Mouse (Mus musculus): Measurements from ENCODE around the gene Pick1. TPM values are rescaled to one million over a fixed set of nuclear protein-coding genes. Genes with fewer than 3 reads are reported as not detected.
A peak's percentile ranks its signal among the peaks of the same experiment; 100 is the strongest.

The Pick1 gene
- polyA plus RNA-seq, 1 experiment, result 15.2 TPM

GRCm38 (mm10) chr15:79263726-79264125, 34.8 kb downstream of the Pick1 start:
- Histone ChIP-seq H3K4me1 (ENCODE audit: control insufficient read depth, insufficient read depth, low read length) (no peaks in the 10 kb centered on the region), H3K4me3 (ENCODE audit: insufficient read depth, low read length) (no peak overlapping the region), H3K27ac (ENCODE audit: insufficient read depth, low read length) (no peak overlapping the region)
- TF ChIP-seq POLR2A (IDR thresholded peaks at IDR 0.05; ENCODE audit: low read depth, low read length) (no peak), CTCF (IDR thresholded peaks at IDR 0.05; ENCODE audit: borderline replicate concordance, insufficient read depth, low read length) (no peak)

- H3K4me3 ChIP-seq (ENCODE audit: insufficient read depth, low read length), result no peak overlapping the region
- no peak overlapping the region for H3K27ac ChIP-seq (ENCODE audit: insufficient read depth, low read length)
- H3K4me1 ChIP-seq (ENCODE audit: control insufficient read depth, insufficient read depth, low read length), result no peaks in the 10 kb centered on the region
- TF ChIP-seq CTCF (IDR thresholded peaks at IDR 0.05; ENCODE audit: borderline replicate concordance, insufficient read depth, low read length), result no peak
- no peak for TF ChIP-seq POLR2A (IDR thresholded peaks at IDR 0.05; ENCODE audit: low read depth, low read length)
Observed at GRCm38 (mm10) chr15:79265384-79265783, 36.4 kb downstream of the Pick1 start.

- Histone ChIP-seq H3K4me3 (ENCODE audit: insufficient read depth, low read length) (no peak overlapping the region), H3K4me1 (ENCODE audit: control insufficient read depth, insufficient read depth, low read length) (no peaks in the 10 kb centered on the region), H3K27ac (ENCODE audit: insufficient read depth, low read length) (no peak overlapping the region)
- TF ChIP-seq POLR2A (IDR thresholded peaks at IDR 0.05; ENCODE audit: low read depth, low read length), result no peak
- no peak for TF ChIP-seq CTCF (IDR thresholded peaks at IDR 0.05; ENCODE audit: borderline replicate concordance, insufficient read depth, low read length)
Observed at GRCm38 (mm10) chr15:79268521-79268920, 39.5 kb downstream of the Pick1 start.

- no peak overlapping the region for H3K27ac ChIP-seq (ENCODE audit: insufficient read depth, low read length)
- no peaks in the 10 kb centered on the region for H3K4me1 ChIP-seq (ENCODE audit: control insufficient read depth, insufficient read depth, low read length)
- H3K4me3 ChIP-seq (ENCODE audit: insufficient read depth, low read length), result no peak overlapping the region
- TF ChIP-seq CTCF (IDR thresholded peaks at IDR 0.05; ENCODE audit: borderline replicate concordance, insufficient read depth, low read length) (no peak), POLR2A (IDR thresholded peaks at IDR 0.05; ENCODE audit: low read depth, low read length) (no peak)
Observed at GRCm38 (mm10) chr15:79270317-79271123, 41.5 kb downstream of the Pick1 start.

- no peak overlapping the region for H3K4me3 ChIP-seq (ENCODE audit: insufficient read depth, low read length)
- peak; percentile 68; the same call in 1 of the 2 replicates for TF ChIP-seq CTCF (IDR thresholded peaks at IDR 0.05; ENCODE audit: borderline replicate concordance, insufficient read depth, low read length)
- TF ChIP-seq POLR2A (IDR thresholded peaks at IDR 0.05; ENCODE audit: low read depth, low read length), result no peak
- H3K27ac ChIP-seq (ENCODE audit: insufficient read depth, low read length), result no peak overlapping the region
- H3K4me1 ChIP-seq (ENCODE audit: control insufficient read depth, insufficient read depth, low read length), result no peaks in the 10 kb centered on the region
Observed at GRCm38 (mm10) chr15:79271124-79271746, 42.3 kb downstream of the Pick1 start.

- no peak for TF ChIP-seq CTCF (IDR thresholded peaks at IDR 0.05; ENCODE audit: borderline replicate concordance, insufficient read depth, low read length)
- no peak for TF ChIP-seq POLR2A (IDR thresholded peaks at IDR 0.05; ENCODE audit: low read depth, low read length)
- no peak overlapping the region for H3K27ac ChIP-seq (ENCODE audit: insufficient read depth, low read length)
Observed at GRCm38 (mm10) chr15:79273020-79273419, 44.0 kb downstream of the Pick1 start.

GRCm38 (mm10) chr15:79277728-79278127, 48.8 kb downstream of the Pick1 start:
- no peak overlapping the region for H3K27ac ChIP-seq (ENCODE audit: insufficient read depth, low read length)
- H3K4me1 ChIP-seq (ENCODE audit: control insufficient read depth, insufficient read depth, low read length), result no peaks in the 10 kb centered on the region
- no peak for TF ChIP-seq POLR2A (IDR thresholded peaks at IDR 0.05; ENCODE audit: low read depth, low read length)
- TF ChIP-seq CTCF (IDR thresholded peaks at IDR 0.05; ENCODE audit: borderline replicate concordance, insufficient read depth, low read length), result no peak
- no peak overlapping the region for H3K4me3 ChIP-seq (ENCODE audit: insufficient read depth, low read length)

More at GRCm38 (mm10) chr15:79273020-79273419, 44.0 kb downstream of the Pick1 start:
- Histone ChIP-seq H3K4me3 (ENCODE audit: insufficient read depth, low read length) (no peak overlapping the region), H3K4me1 (ENCODE audit: control insufficient read depth, insufficient read depth, low read length) (no peaks in the 10 kb centered on the region)

- TF ChIP-seq CTCF (IDR thresholded peaks at IDR 0.05; ENCODE audit: borderline replicate concordance, insufficient read depth, low read length) (peak; percentile 41; the same call in 1 of the 2 replicates), POLR2A (IDR thresholded peaks at IDR 0.05; ENCODE audit: low read depth, low read length) (no peak)
- Histone ChIP-seq H3K4me3 (ENCODE audit: insufficient read depth, low read length) (no peak overlapping the region), H3K27ac (ENCODE audit: insufficient read depth, low read length) (no peak overlapping the region), H3K4me1 (ENCODE audit: control insufficient read depth, insufficient read depth, low read length) (no peaks in the 10 kb centered on the region)
Observed at GRCm38 (mm10) chr15:79280209-79280608, 51.2 kb downstream of the Pick1 start.

GRCm38 (mm10) chr15:79280850-79281249, 51.9 kb downstream of the Pick1 start:
- no peak overlapping the region for H3K27ac ChIP-seq (ENCODE audit: insufficient read depth, low read length)
- H3K4me3 ChIP-seq (ENCODE audit: insufficient read depth, low read length), result no peak overlapping the region
- H3K4me1 ChIP-seq (ENCODE audit: control insufficient read depth, insufficient read depth, low read length), result no peaks in the 10 kb centered on the region
- TF ChIP-seq CTCF (IDR thresholded peaks at IDR 0.05; ENCODE audit: borderline replicate concordance, insufficient read depth, low read length), result no peak
- TF ChIP-seq POLR2A (IDR thresholded peaks at IDR 0.05; ENCODE audit: low read depth, low read length), result no peak

GRCm38 (mm10) chr15:79281389-79281788, 52.4 kb downstream of the Pick1 start:
- Histone ChIP-seq H3K4me3 (ENCODE audit: insufficient read depth, low read length) (no peak overlapping the region), H3K4me1 (ENCODE audit: control insufficient read depth, insufficient read depth, low read length) (no peaks in the 10 kb centered on the region), H3K27ac (ENCODE audit: insufficient read depth, low read length) (no peak overlapping the region)
- TF ChIP-seq CTCF (IDR thresholded peaks at IDR 0.05; ENCODE audit: borderline replicate concordance, insufficient read depth, low read length), result no peak
- no peak for TF ChIP-seq POLR2A (IDR thresholded peaks at IDR 0.05; ENCODE audit: low read depth, low read length)

Data from embryonic fibroblast, embryonic 13.5 days (primary cell).